Mouse (Mus musculus) cerebellum, adult 9-10 months (tissue): ENCODE measurements around the gene Acy3.
"Not testable (repeated sequence)": the region's sequence is repeated elsewhere in the genome, so short reads cannot be mapped to it uniquely, and the experiment has no call there.

Experiments used
- DNase-seq: peaks from one replicate; pipeline ENCODE4 v3.0.0; 2022

Gene Acy3

GRCm38 (mm10) chr19:4004331-4004730, 18.0 kb downstream of the Acy3 start:
- peak; percentile 36 for DNase-seq

GRCm38 (mm10) chr19:4005091-4005490, 18.7 kb downstream of the Acy3 start:
- DNase-seq = no peak

- no peak for DNase-seq
Measured at GRCm38 (mm10) chr19:4005971-4006370, 19.6 kb downstream of the Acy3 start.

GRCm38 (mm10) chr19:4011086-4011485, 24.7 kb downstream of the Acy3 start:
- peak; percentile 30 for DNase-seq

- peak; percentile 99 for DNase-seq
Measured at GRCm38 (mm10) chr19:4012432-4013022, 26.2 kb downstream of the Acy3 start, which contains the start of gene Ndufv1. Gene Ndufv1, minus strand, starts transcription at chr19:4012806.

- DNase-seq = no peak
Measured at GRCm38 (mm10) chr19:4013066-4013465, 26.7 kb downstream of the Acy3 start.

GRCm38 (mm10) chr19:4014802-4015201, 28.4 kb downstream of the Acy3 start:
- DNase-seq = peak; percentile 39

- DNase-seq = no peak
Measured at GRCm38 (mm10) chr19:4015635-4016034, 29.3 kb downstream of the Acy3 start.

GRCm38 (mm10) chr19:4017921-4018587, 31.7 kb downstream of the Acy3 start:
- peak; percentile 39 for DNase-seq

GRCm38 (mm10) chr19:4018743-4019583, 32.6 kb downstream of the Acy3 start:
- peak; percentile 92 for DNase-seq

GRCm38 (mm10) chr19:4023185-4023584, 36.8 kb downstream of the Acy3 start:
- DNase-seq = no peak

GRCm38 (mm10) chr19:4027576-4027975, 41.2 kb downstream of the Acy3 start:
- DNase-seq = no peak

- DNase-seq = no peak
Measured at GRCm38 (mm10) chr19:4032668-4033067, 46.3 kb downstream of the Acy3 start.

- DNase-seq = no peak
Measured at GRCm38 (mm10) chr19:4033298-4033697, 46.9 kb downstream of the Acy3 start.

- DNase-seq = no peak
Measured at GRCm38 (mm10) chr19:4033742-4034141, 47.4 kb downstream of the Acy3 start.

- no peak for DNase-seq
Measured at GRCm38 (mm10) chr19:4036327-4037045, 50.1 kb downstream of the Acy3 start.

- DNase-seq = not testable (repeated sequence)
Measured at GRCm38 (mm10) chr19:4037154-4037787, 50.9 kb downstream of the Acy3 start.

- peak; percentile 81 for DNase-seq
Measured at GRCm38 (mm10) chr19:4037788-4038232, 51.4 kb downstream of the Acy3 start, which contains the start of gene Gstp1. Gene Gstp1, minus strand, starts transcription at chr19:4037985.
